Mouse (Mus musculus) T-helper 2 cell (primary cell): ENCODE measurements around the gene Tpr.

ENCODE experiments used
- in situ Hi-C: fragments of 300-600 bp; cut with MboI, MseI; formaldehyde crosslinking; loops from one replicate; pipeline ENCODE4 v1.15.1; 2025; ENCODE audit warnings: high pct_unique_total_duplicates

Tpr gene

DNA sequence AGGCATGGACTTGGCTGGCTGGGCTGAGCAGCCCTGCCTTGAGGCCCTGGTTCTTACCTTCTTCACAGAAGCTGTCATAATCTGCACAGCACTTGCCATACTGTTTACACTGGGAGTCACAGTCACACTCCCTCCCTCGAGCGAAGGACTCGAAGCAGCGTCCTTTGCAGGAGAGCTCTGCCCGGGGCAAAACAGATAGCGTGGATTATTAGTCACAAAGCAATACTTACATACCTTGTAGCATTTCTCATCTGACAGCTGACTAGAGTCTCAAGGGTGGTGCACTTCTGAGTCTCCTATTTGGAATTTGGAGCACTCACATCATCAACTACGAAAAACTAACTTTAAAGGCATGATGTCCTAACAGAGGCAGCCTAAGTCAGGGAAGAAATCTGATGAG is 68.0 kb downstream of the Tpr start:
- in situ Hi-C loops: no loop called here

DNA sequence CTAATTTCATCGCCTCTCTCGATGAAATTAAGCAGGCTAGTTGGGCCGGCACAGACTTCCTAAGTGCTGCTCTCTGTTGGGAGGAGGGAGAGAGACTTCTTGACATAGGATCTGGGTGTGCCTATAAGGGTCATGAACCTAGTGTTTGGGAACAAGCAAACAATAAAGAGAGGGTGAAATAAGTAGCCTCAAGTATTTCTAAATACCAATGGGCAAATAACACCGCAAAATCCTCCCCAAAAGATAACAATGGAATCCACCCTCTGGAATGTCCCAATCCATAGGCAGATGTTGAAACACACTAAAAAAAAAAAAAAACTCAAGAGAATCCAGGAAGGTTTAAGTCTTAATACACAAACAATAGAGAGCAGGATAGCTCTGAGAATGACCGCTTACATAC is 70.4 kb downstream of the Tpr start:
- in situ Hi-C loops: no loop called here

DNA sequence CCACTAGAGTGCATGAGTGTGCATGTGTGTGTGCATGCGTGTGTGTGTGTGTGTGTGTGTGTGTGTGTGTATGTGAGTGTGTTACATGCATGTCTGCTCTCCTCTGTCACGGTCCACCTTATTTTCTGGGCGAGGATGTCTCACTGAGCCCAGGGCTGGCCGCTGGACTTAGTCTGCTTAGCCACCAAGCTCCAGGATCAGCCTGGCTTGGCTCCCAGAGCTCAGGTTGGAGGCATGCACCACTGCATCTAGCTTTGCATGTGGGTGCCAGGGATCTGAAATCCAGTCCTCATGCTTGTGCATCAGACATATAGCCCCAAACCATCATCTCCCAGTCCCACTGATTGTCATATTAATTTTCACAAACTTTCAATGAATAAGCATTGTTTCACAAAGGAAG is 71.1 kb downstream of the Tpr start:
- in situ Hi-C loops: no loop called here

DNA sequence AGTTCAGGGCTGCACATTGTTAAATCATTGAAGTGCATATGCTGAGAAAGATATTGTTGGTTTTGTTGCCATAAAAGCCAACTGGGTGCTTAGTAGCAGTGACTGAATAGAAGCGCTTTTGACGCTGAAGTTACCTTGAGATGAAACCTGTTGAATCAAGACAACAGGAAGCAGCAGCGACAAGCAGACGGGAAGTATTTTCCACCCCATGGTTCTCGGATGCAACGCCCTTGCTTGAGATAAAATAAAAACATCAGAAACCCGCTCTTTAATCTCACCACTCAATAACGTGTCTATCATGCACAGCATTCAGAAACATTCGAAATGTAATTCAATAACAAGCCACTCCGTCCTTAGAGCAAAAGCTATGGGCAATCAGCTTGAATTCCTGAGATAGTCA is 72.7 kb downstream of the Tpr start:
- in situ Hi-C loops: no loop called here

DNA sequence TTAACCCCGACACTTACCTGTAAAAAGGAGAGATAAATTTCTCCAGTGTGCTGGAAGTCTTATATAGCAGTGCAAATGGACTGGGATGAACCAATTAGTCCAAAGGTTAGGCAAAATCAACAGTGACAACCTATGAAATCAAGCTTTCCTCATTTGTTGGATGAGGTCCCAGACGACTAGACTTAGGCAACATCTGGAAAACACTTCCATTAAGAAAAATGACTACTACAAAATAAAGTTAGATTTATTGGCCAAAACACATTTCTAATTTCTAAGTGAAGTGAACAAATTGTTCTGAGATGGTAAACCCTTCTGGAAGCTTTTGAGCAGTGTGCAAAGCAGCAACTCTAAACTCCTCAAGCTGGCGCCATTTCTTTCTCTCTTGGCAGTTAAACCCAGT is 73.5 kb downstream of the Tpr start, which contains the start of gene Prg4:
Gene Prg4 (minus strand): TSS at position 34 of the 400 bp plus-strand sequence.
- in situ Hi-C loops: no loop called here

DNA sequence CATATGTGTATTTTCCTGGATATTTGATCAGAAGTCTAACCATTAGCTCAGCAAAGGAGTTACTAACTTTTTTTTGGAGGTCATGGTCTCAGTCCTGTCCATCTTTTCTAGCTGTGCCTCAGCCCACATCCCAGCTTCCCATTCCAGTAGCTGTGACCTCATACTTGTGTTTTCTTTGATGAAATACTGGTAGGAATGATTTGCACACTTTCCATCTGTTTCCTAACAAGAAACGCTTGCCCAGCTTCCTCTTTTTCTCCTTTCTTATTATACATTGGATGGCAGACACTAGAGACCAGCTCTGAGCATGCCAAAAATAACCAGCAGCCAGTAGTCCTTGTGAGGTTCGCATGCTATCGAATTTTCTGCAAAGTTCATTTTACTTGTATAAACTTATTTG is 77.4 kb downstream of the Tpr start:
- in situ Hi-C loops: no loop called here

DNA sequence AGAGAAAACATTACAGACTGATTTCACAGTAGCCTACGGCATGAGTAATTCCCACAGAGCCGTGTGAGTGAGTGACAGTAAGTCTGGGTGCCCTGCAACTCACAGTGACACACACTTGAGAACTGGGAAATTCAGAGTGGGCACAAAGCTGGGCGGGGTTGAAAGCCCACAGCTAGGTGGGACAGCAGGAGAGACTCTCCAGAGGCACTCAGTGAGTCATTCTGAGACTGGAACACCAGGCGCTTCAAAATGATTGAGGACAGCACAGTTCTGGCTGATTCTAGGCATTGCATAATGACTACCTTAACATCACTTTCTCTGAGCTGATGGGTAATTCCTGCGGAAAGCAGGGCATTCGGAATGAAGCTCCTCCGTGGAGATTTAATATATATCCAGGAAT is 79.9 kb downstream of the Tpr start:
- in situ Hi-C loops: no loop called here

DNA sequence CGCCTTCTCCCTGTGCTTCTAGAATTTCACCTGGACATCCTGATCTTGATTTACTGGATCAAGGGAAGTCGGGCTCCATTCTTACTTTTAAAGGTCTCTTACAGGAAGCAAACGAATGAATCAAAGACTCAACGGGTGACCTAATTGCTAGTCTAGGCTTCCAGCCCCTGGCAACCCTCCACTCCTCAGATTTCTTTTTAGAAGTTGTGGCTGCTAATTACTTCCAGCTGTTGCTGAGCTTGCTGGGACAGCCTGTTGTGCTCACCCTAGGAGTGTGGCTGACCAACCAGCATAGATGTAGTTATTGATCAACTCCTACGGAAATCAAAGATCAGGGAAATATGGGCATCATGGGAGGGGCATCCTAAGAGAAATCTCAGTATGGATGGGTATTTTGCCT is 88.0 kb downstream of the Tpr start:
- in situ Hi-C loops: loop anchor here (10.0 to 25.0 kb wide), 2 partner anchors 424 to 1343 kb away; no protein-coding TSS in a partner anchor

DNA sequence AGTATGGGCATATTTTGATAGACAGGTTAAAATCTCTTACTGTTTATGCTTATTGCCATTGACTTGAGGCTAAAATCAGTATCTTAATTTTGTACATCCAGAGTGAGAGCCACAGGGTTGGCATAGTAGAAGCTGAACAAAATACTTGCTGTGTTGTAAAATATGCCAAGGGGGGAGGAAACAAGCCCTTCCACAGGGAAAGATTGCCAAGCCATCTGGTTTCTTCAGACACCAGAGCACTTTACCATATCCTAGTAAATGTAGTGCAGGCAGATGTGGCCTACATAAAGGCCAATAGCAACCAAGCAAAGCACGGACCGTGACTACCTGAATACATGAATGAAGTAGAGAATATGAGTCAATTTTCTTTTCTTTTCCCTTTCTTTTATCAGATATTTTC is 96.5 kb downstream of the Tpr start:
- in situ Hi-C loops: loop anchor here (10.0 to 25.0 kb wide), 2 partner anchors 416 to 1352 kb away; no protein-coding TSS in a partner anchor

DNA sequence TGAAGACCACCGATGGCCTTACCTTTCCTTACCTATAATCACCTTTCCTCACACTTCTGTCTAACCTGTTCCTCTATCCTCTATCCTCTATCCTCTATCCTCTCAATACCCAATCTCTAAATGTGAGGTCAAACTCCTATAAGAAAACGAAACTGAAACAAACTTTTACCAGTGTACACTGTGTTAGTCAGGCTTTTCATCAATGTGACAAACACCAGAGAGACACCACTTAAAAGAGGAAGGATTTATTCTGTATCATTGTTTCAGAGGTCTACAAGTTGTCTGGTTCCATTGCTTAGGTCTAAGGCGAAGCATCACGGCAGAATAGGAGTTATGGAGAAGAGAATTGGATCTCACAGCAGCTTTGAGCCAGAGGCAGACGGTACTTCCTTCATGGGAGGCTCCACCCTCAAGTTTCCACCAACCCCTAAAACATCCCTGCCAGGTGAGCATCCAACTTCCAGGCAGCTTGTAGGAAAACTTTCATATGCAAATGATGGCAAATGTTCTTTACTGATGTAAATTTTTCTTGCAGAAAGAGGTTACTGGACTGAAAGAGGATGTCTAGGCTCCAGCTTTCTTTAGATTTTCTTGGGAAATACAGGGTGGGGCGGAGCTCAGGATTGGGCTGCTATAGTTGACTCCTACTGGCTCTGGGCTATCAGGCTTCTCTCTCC is 104.1 kb downstream of the Tpr start:
- in situ Hi-C loops: loop anchor here (25.0 kb wide), 1 partner anchor 1359 kb away; no protein-coding TSS in a partner anchor

DNA sequence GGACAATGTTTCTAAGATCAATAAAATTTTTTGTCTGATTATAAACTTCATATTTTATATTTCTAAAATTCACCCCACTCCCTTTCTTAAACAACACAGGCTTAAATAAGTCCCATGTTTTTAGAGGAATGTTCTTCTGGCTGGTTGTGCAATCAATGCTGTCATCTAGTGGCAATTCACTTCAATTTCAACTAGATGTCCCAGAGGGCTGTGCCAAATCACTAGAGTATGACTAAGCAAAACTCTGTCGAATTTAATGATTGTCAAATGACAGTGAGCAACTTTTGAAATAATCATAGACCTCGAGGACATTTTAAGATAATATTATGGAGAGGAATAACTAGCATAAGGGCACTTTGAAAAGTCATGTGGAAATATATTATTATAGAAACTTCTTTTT is 105.1 kb downstream of the Tpr start:
- in situ Hi-C loops: loop anchor here (25.0 kb wide), 1 partner anchor 1360 kb away; no protein-coding TSS in a partner anchor

DNA sequence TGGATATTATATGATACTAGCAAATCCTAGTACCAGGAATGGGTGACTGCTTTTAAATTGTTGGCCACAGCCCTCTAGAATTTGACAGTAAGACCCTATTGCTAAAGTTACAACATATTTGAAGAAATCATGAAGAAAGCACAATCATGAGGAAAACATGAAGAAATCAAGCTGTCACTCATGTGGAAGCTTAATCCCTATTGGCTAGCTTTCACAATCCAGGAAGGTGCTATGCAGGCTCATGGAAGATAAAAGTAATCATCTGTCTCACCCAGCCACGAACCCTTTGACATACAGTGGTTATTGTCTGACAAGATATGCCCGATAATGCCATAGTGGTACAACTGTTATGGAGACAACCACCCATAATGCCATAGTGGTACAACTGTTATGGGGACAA is 105.5 kb downstream of the Tpr start:
- in situ Hi-C loops: loop anchor here (25.0 kb wide), 1 partner anchor 1361 kb away; no protein-coding TSS in a partner anchor
